In the genomic region with DNA sequence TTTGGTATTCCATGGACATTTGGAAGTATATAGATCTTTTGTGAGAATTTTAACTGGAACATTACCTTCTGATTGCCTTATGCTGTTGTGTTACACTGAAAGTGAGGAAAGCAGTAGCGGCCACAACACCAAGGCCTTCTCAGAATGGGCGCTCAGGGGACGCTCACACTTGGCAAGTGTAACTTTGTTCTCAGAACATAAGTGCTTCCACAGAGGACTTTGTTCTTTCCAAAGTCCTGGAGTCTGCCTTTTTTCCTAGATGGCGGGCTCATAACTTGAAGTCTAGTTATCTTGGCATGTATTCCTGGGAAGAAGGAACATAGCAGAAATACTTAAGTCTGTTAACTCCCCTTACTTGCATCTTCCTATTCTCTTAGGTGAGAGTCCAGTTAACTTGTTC, we compare ENCODE assay signal across 24 mouse cellular contexts. TPM values are rescaled to one million over a fixed set of nuclear protein-coding genes. Genes with fewer than 3 reads are reported as not detected.
DNase-seq lines count a peak whose midpoint lies in the region; ATAC-seq and TF ChIP-seq lines count a peak whose summit lies in the region.
"Had no signal": no experiment of that assay in that cellular context is flagged by ENCODE, and none has a peak within 500 bp of the region (broad histone marks: within the 10 kb centered on the region; RNA-seq: fewer than 3 reads in every experiment).

No protein-coding gene starts in this region.

- H3K9ac ChIP-seq in hindbrain, postnatal 0 days (replicated peaks; ENCODE audit: low read length) = no peak overlapping the region
- no peak overlapping the region for H3K9ac ChIP-seq in hindbrain, embryonic 14.5 days
- H3K9ac ChIP-seq in kidney, embryonic 16.5 days (replicated peaks; ENCODE audit: low read length) = no peak overlapping the region
- no peak overlapping the region for H3K9ac ChIP-seq in neural tube, embryonic 15.5 days (replicated peaks)
- H3K9ac ChIP-seq: hindbrain, embryonic 12.5 days; liver, postnatal 0 days; midbrain, embryonic 12.5 days; stomach, embryonic 15.5 days had no signal

- no peaks in the 10 kb centered on the region for H3K9me3 ChIP-seq in hindbrain, postnatal 0 days (ENCODE audit: low read length)
- H3K9me3 ChIP-seq in hindbrain, embryonic 14.5 days (ENCODE audit: control insufficient read depth, low read length) = no peaks in the 10 kb centered on the region
- H3K9me3 ChIP-seq in kidney, embryonic 16.5 days (ENCODE audit: low read length) = no peaks in the 10 kb centered on the region
- no peaks in the 10 kb centered on the region for H3K9me3 ChIP-seq in neural tube, embryonic 15.5 days (replicated peaks)
- H3K9me3 ChIP-seq: forebrain, embryonic 13.5 days; hindbrain, embryonic 12.5 days; midbrain, embryonic 12.5 days; stomach, embryonic 15.5 days had no signal

- TF ChIP-seq CTCF in hindbrain, postnatal 0 days (IDR thresholded peaks at IDR 0.05; ENCODE audit: low read depth) = no peak

- H3K36me3 ChIP-seq in hindbrain, postnatal 0 days (ENCODE audit: insufficient read depth, low read length) = no peaks in the 10 kb centered on the region
- H3K36me3 ChIP-seq in hindbrain, embryonic 14.5 days (replicated peaks; ENCODE audit: control insufficient read depth, insufficient read depth) = no peaks in the 10 kb centered on the region; the same call in 1 of the 2 replicates
- peaks cover 12% of the 10 kb centered on the region for H3K36me3 ChIP-seq in kidney, embryonic 16.5 days (ENCODE audit: insufficient read depth, low read length)
- 0 out of 2 replicates have a peak, but pooled peaks cover 1% of the 10 kb centered on the region for H3K36me3 ChIP-seq in neural tube, embryonic 15.5 days
- H3K36me3 ChIP-seq: stomach, embryonic 15.5 days had no signal

- 80% methylated on average over 4 of the region's 4 CpGs for WGBS in hindbrain, postnatal 0 days
- 96% methylated on average over 4 of the region's 4 CpGs for WGBS in hindbrain, embryonic 14.5 days
- 86% methylated on average over 4 of the region's 4 CpGs for WGBS in kidney, embryonic 16.5 days
- WGBS in neural tube, embryonic 15.5 days = 89% methylated on average over 4 of the region's 4 CpGs

- H3K4me3 ChIP-seq in hindbrain, postnatal 0 days (ENCODE audit: low read length) = no peak overlapping the region
- no peak overlapping the region for H3K4me3 ChIP-seq in hindbrain, embryonic 14.5 days (replicated peaks; ENCODE audit: low read length)
- no peak overlapping the region for H3K4me3 ChIP-seq in kidney, embryonic 16.5 days (ENCODE audit: low read length)
- no peak overlapping the region for H3K4me3 ChIP-seq in neural tube, embryonic 15.5 days (replicated peaks)
- H3K4me3 ChIP-seq: forebrain, embryonic 13.5 days; hindbrain, embryonic 12.5 days; midbrain, embryonic 12.5 days; stomach, embryonic 15.5 days had no signal

- H3K4me2 ChIP-seq in hindbrain, postnatal 0 days (ENCODE audit: low read depth, low read length) = peak overlapping the region; percentile 25
- H3K4me2 ChIP-seq in hindbrain, embryonic 14.5 days (replicated peaks) = no peak overlapping the region
- H3K4me2 ChIP-seq in kidney, embryonic 16.5 days (replicated peaks; ENCODE audit: low read depth, low read length) = no peak overlapping the region
- H3K4me2 ChIP-seq in neural tube, embryonic 15.5 days = peak overlapping the region; percentile 9
- H3K4me2 ChIP-seq: forebrain, embryonic 13.5 days; heart, embryonic 11.5 days; hindbrain, embryonic 12.5 days; liver, embryonic 11.5 days; midbrain, embryonic 12.5 days; stomach, embryonic 15.5 days had no signal

- no peaks in the 10 kb centered on the region for H3K27me3 ChIP-seq in hindbrain, postnatal 0 days (ENCODE audit: insufficient read depth, low read length)
- H3K27me3 ChIP-seq in hindbrain, embryonic 14.5 days (ENCODE audit: control insufficient read depth, insufficient read depth, low read length) = no peaks in the 10 kb centered on the region
- no peaks in the 10 kb centered on the region for H3K27me3 ChIP-seq in kidney, embryonic 16.5 days (ENCODE audit: insufficient read depth, low read length)
- H3K27me3 ChIP-seq in neural tube, embryonic 15.5 days (replicated peaks) = no peaks in the 10 kb centered on the region
- H3K27me3 ChIP-seq: forebrain, embryonic 13.5 days; hindbrain, embryonic 12.5 days; midbrain, embryonic 12.5 days; stomach, embryonic 15.5 days had no signal

- DNase-seq in hindbrain, postnatal 0 days (ENCODE audit: low spot score) = no peak
- no peak for DNase-seq in hindbrain, embryonic 14.5 days (ENCODE audit: low spot score)
- peak; percentile 65 to 80 for DNase-seq in kidney, adult 8-10 months
- DNase-seq in neural tube, embryonic 10.5 days (ENCODE audit: extremely low spot score, low spot score) = no peak
- DNase-seq in gastrocnemius, postnatal 4 days (ENCODE audit: low spot score in 2 of 2) = no peak
- DNase-seq: adrenal gland, adult 2 months; cerebellum, adult 11 months; gastrocnemius, postnatal 10 days; heart, postnatal 36 days; liver, postnatal 0 days; lung, postnatal 36 days; retina, postnatal 1 day; right cerebral cortex, postnatal 14 days had no signal

- H3K4me1 ChIP-seq in hindbrain, postnatal 0 days (ENCODE audit: insufficient read depth, low read length) = peaks cover 25% of the 10 kb centered on the region
- peaks cover 48% of the 10 kb centered on the region for H3K4me1 ChIP-seq in hindbrain, embryonic 14.5 days (replicated peaks; ENCODE audit: control insufficient read depth, insufficient read depth, low read length)
- H3K4me1 ChIP-seq in kidney, embryonic 16.5 days (ENCODE audit: insufficient read depth, low read length) = peaks cover 59% of the 10 kb centered on the region
- H3K4me1 ChIP-seq in neural tube, embryonic 15.5 days = peaks cover 65% of the 10 kb centered on the region

- no peak overlapping the region for H3K27ac ChIP-seq in hindbrain, postnatal 0 days
- no peak overlapping the region for H3K27ac ChIP-seq in hindbrain, embryonic 14.5 days
- H3K27ac ChIP-seq in kidney, embryonic 16.5 days (ENCODE audit: low read length) = no peak overlapping the region
- H3K27ac ChIP-seq in neural tube, embryonic 15.5 days (replicated peaks) = no peak overlapping the region
- H3K27ac ChIP-seq: forebrain, embryonic 13.5 days; hindbrain, embryonic 12.5 days; midbrain, embryonic 12.5 days; stomach, embryonic 15.5 days had no signal

- no peak for ATAC-seq in hindbrain, postnatal 0 days
- ATAC-seq in hindbrain, embryonic 14.5 days (ENCODE audit: low FRiP score) = no peak
- ATAC-seq in kidney, embryonic 16.5 days (ENCODE audit: low FRiP score, low TSS enrichment) = no peak
- ATAC-seq in neural tube, embryonic 15.5 days (ENCODE audit: low FRiP score) = no peak
- ATAC-seq: forebrain, embryonic 13.5 days; liver, postnatal 0 days had no signal

RNA-seq across cellular contexts. Expression of a gene that starts 4.3 kb away (rescaled TPM):
- 39.5 and 40.5 TPM in 2 replicates for total RNA-seq in hindbrain, postnatal 0 days (2014; rRNA removed)
- 14.2 and 17.7 TPM in 2 replicates for polyA plus RNA-seq in hindbrain, postnatal 0 days (2015; fragmentation: Nextera tagmentation; extraction: Ambion mirVana)
- polyA plus RNA-seq in hindbrain, embryonic 14.5 days (2014; fragmentation: Nextera tagmentation; extraction: Ambion mirVana) = 32.3 and 33.8 TPM in 2 replicates
- polyA plus RNA-seq in kidney, embryonic 16.5 days (2015; fragmentation: Nextera tagmentation; extraction: Ambion mirVana) = 35.6 and 37.0 TPM in 2 replicates
- 16.3 and 19.0 TPM in 2 replicates for polyA plus RNA-seq in neural tube, embryonic 15.5 days (2015; fragmentation: Nextera tagmentation; extraction: Ambion mirVana)
- total RNA-seq in gastrocnemius, postnatal 4 days (2021) = 10 to 100 TPM; 47.6 to 52.3 TPM

RNA-seq across cellular contexts. Expression of a gene that starts 46.5 kb away (rescaled TPM):
- total RNA-seq in hindbrain, postnatal 0 days (2014; rRNA removed) = 12.4 and 15.1 TPM in 2 replicates
- polyA plus RNA-seq in hindbrain, postnatal 0 days (2015; fragmentation: Nextera tagmentation; extraction: Ambion mirVana) = 2.2 and 2.4 TPM in 2 replicates
- polyA plus RNA-seq in hindbrain, embryonic 14.5 days (2014; fragmentation: Nextera tagmentation; extraction: Ambion mirVana) = 2.8 and 2.9 TPM in 2 replicates
- polyA plus RNA-seq in kidney, embryonic 16.5 days (2015; fragmentation: Nextera tagmentation; extraction: Ambion mirVana) = 0.25 TPM in 1 of 2 replicates, not detected in the other
- 2.1 and 2.7 TPM in 2 replicates for polyA plus RNA-seq in neural tube, embryonic 15.5 days (2015; fragmentation: Nextera tagmentation; extraction: Ambion mirVana)
- not detected for total RNA-seq in gastrocnemius, postnatal 4 days (2021)
- total RNA-seq: adrenal gland, adult 2 months; gastrocnemius, postnatal 10 days; granulocyte monocyte progenitor cell, adult 5-6 weeks; heart, postnatal 36 days; megakaryocyte, adult 5-6 weeks had no signal
- polyA plus RNA-seq: adrenal gland, adult 2 months; hindbrain, embryonic 12.5 days; limb, embryonic 11.5 days; liver, embryonic 11.5 days; liver, postnatal 0 days had no signal

Comparison
In these comparisons a context has a peak if more than half of its experiments do, and no peak if none do; other contexts are left out.
1. H3K4me2 ChIP-seq: peak in hindbrain, postnatal 0 days (single experiment) and neural tube, embryonic 15.5 days (single experiment); none in hindbrain, embryonic 14.5 days (single experiment) and kidney, embryonic 16.5 days (single experiment).
2. DNase-seq: peak in kidney, adult 8-10 months (2 of 2); none in hindbrain, postnatal 0 days (single experiment), hindbrain, embryonic 14.5 days (single experiment), neural tube, embryonic 10.5 days (single experiment) and gastrocnemius, postnatal 4 days (0 of 2).